Mouse (Mus musculus): ENCODE data around the gene Lmo3. TPM values are rescaled to one million over a fixed set of nuclear protein-coding genes. Genes with fewer than 3 reads are reported as not detected.
A peak's percentile ranks its signal among the peaks of the same experiment; 100 is the strongest.

Lmo3 gene
- polyA plus RNA-seq, 1 experiment from 2014 or later = 56.8 TPM

DNA sequence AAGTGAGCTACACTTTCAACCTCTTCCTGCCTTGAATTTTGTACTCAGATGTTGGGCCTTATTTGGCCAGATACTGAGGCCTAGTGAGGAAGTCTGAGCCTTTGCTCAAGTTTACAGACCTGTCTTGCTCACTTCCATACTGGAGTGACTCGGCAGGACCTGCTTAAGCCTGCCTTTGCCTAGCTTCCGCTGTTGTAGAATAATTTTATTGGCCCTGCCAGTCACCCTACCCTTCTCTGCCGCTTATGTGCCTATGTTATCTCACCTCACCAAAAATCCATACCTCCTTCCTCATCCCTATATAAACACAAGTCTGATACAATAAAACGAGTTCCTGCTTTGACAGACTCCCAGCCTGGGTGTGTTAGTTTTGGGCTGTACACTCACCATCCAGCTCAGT, 235.2 kb downstream of the Lmo3 start:
- H3K9ac ChIP-seq = no peak overlapping the region
- no peaks in the 10 kb centered on the region for H3K36me3 ChIP-seq (replicated peaks)
- no peak overlapping the region for H3K27ac ChIP-seq
- WGBS = 91% methylated on average over 4 of the region's 4 CpGs
- no peak for ATAC-seq (ENCODE audit: low FRiP score)
- H3K27me3 ChIP-seq = no peaks in the 10 kb centered on the region
- no peak overlapping the region for H3K4me3 ChIP-seq (replicated peaks)
- H3K4me2 ChIP-seq = no peak overlapping the region
- H3K4me1 ChIP-seq = no peaks in the 10 kb centered on the region
- 0 out of 2 replicates have a peak, but pooled peaks cover 7% of the 10 kb centered on the region for H3K9me3 ChIP-seq

DNA sequence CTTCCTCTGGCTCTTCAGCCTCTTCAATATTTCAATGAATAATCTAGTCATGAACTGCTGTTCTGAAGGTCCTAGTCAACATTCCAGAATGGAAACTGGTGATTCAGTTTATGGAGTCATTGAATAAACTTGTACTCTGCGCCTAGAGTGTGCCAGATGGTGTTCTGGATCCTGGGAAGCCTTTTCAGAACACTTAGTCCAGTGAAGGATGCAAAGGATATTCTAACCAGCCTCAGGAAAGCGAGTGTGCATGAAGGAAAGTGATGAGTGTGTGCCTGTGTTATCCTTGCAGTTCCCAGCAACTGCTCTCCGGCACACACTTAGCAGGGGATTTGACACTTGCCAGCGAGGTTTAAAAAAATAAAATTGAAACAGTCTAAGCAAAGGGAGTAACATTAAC, 245.9 kb downstream of the Lmo3 start:
- WGBS = 86% methylated on average over 4 of the region's 4 CpGs
- ATAC-seq (ENCODE audit: low FRiP score) = no peak
- H3K9ac ChIP-seq = no peak overlapping the region

DNA sequence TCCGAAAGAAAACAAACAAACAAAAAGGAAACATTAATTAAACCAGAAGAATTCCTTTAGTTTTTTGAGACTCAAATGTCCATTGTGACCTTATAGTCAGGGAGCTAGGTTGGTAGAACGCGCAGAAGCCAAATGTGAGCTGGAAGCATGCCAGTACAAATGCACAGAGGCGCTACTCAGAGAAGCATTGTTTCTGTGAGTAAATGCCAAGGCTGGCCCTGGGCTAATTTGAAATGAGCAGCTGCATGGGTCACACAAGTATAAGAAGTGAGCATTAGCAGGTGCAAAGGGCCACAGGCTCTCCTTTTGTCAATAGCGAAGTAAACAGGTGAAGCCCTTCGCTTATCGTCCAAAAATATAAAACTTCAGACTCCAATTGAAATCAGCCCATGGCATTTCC, 247.8 kb downstream of the Lmo3 start:
- no peaks in the 10 kb centered on the region for H3K27me3 ChIP-seq
- H3K9ac ChIP-seq = no peak overlapping the region
- WGBS = 56% methylated on average over 7 of the region's 7 CpGs
- no peak overlapping the region for H3K27ac ChIP-seq
- H3K4me1 ChIP-seq = peaks cover 3% of the 10 kb centered on the region; the same call in 1 of the 2 replicates
- no peaks in the 10 kb centered on the region for H3K9me3 ChIP-seq
- no peak overlapping the region for H3K4me3 ChIP-seq (replicated peaks)
- H3K4me2 ChIP-seq = no peak overlapping the region
- 0 out of 2 replicates have a peak, but pooled peaks have one; percentile 58 for ATAC-seq (ENCODE audit: low FRiP score)
- no peaks in the 10 kb centered on the region for H3K36me3 ChIP-seq (replicated peaks)

More for the DNA sequence above, 245.9 kb downstream of the Lmo3 start:
- Histone ChIP-seq H3K36me3 (replicated peaks) (no peaks in the 10 kb centered on the region), H3K4me2 (no peak overlapping the region), H3K4me3 (replicated peaks) (no peak overlapping the region), H3K4me1 (peaks cover 3% of the 10 kb centered on the region; the same call in 1 of the 2 replicates), H3K27ac (no peak overlapping the region), H3K27me3 (no peaks in the 10 kb centered on the region), H3K9me3 (0 out of 2 replicates have a peak, but pooled peaks cover 3% of the 10 kb centered on the region)

DNA sequence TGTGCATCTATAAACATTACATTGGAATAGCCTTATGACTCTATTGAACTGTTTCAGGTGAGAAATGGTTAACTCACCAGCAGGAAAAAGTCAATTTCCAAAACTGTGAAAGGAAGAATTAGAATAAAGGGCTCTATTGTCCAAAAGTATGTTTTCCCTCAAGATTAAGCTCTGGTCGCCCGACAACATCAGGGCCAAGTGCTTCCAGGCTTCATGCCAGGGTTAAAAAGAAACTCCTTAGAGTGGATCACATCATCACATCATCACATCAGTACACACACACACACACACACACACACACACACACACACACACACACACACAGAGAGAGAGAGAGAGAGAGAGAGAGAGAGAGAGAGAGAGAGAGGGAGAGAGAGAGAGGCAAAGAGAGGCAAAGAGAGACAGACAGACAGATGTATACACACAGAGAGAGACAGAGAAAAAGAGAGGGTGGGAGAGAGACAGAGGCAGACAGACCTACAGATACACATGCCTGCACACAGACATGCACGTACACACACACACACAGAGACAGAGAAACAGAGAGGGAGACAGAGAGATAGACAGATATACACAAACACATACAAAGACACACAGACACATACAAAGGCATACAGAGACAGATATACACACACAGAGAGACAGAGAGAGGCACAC, 255.9 kb downstream of the Lmo3 start:
- Histone ChIP-seq H3K9ac (no peak overlapping the region), H3K4me3 (replicated peaks) (no peak overlapping the region), H3K4me2 (no peak overlapping the region), H3K27me3 (no peaks in the 10 kb centered on the region), H3K36me3 (replicated peaks) (no peaks in the 10 kb centered on the region), H3K9me3 (no peaks in the 10 kb centered on the region), H3K27ac (no peak overlapping the region), H3K4me1 (no peaks in the 10 kb centered on the region)
- WGBS = 43% methylated on average over 3 of the region's 3 CpGs
- ATAC-seq (ENCODE audit: low FRiP score) = no peak

DNA sequence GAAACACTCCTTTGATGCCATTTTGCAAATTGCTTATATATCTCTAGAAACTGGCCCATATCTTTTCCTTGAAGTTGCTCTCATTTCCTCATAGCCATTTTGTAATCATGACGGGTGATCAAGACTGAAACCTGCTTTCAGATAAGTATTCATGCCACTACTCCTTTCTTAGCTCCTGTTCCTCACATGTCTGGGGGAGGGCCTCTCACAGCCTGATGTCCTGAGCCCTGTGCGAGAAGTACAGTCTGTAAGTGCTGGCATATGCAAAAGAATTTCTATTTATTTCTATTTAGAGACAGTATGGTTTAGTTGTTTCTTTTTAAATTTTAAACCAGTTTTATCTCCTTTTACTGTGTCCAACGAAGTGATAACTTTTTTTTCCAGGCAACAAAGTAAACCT, 256.6 kb downstream of the Lmo3 start:
- H3K4me1 ChIP-seq = no peaks in the 10 kb centered on the region
- WGBS = 71% methylated on average over 3 of the region's 3 CpGs
- H3K9ac ChIP-seq = no peak overlapping the region
- no peaks in the 10 kb centered on the region for H3K27me3 ChIP-seq
- H3K4me3 ChIP-seq (replicated peaks) = no peak overlapping the region
- no peak for ATAC-seq (ENCODE audit: low FRiP score)
- no peaks in the 10 kb centered on the region for H3K9me3 ChIP-seq
- H3K36me3 ChIP-seq (replicated peaks) = no peaks in the 10 kb centered on the region
- no peak overlapping the region for H3K27ac ChIP-seq
- H3K4me2 ChIP-seq = no peak overlapping the region

DNA sequence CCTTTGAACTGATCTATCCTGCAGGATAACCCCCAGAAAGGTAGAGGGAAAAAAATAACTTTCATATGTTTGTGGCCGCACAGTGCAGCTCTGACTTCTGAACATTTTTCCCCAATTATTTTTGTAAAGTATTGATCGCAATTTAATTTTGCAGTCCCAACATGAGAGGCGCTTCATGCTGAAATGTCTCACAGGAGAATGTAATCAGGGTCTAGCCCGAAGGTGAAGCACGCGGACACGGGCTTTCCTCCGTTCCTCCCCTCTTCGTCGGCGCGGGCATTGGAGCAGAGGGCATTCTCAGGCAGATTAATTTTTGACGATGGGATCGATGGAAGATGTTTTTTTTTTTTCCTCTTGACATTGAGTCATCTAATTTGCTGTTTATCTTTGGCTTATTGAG, 258.4 kb downstream of the Lmo3 start:
- no peak overlapping the region for H3K27ac ChIP-seq
- ATAC-seq (ENCODE audit: low FRiP score) = no peak
- H3K4me1 ChIP-seq = no peaks in the 10 kb centered on the region
- no peaks in the 10 kb centered on the region for H3K27me3 ChIP-seq
- no peak overlapping the region for H3K4me2 ChIP-seq
- H3K36me3 ChIP-seq (replicated peaks) = no peaks in the 10 kb centered on the region
- no peak overlapping the region for H3K4me3 ChIP-seq (replicated peaks)
- H3K9me3 ChIP-seq = no peaks in the 10 kb centered on the region
- 94% methylated on average over 14 of the region's 14 CpGs for WGBS
- H3K9ac ChIP-seq = no peak overlapping the region

DNA sequence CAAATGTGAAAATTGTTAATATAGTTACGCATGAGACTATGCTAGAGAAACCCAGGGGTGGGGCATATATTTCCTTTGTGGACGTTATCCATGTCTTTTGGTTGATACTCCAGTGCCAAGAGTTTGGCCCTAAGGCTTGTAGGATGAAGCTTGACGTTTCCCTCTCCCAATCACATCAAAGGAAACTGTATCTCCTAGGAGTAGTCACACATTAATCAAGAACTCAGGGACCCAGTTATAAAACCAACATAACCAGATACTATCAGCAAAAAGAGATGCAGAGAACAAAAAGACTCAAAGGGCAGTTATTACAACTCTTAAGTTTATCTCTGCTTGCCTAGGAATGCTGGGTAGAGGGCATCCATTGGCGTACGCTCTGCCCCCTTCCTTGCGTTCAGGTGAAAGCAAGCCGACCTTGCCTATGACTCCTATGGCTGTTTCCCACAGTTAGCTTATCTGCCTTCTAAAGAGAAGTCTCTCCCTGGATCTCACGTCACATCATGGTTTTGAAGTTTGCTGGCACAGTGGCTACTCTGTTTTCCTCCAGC, 261.5 kb downstream of the Lmo3 start:
- ATAC-seq (ENCODE audit: low FRiP score) = no peak
- Histone ChIP-seq H3K36me3 (replicated peaks) (no peaks in the 10 kb centered on the region), H3K4me1 (no peaks in the 10 kb centered on the region), H3K4me2 (no peak overlapping the region), H3K27me3 (no peaks in the 10 kb centered on the region), H3K9ac (no peak overlapping the region), H3K27ac (no peak overlapping the region), H3K9me3 (no peaks in the 10 kb centered on the region), H3K4me3 (replicated peaks) (no peak overlapping the region)
- 93% methylated on average over 8 of the region's 8 CpGs for WGBS

Other genes with a start within 250 kb of the Lmo3 start
- gene Igbp1b, start 76.6 kb upstream of the Lmo3 start, polyA plus RNA-seq (2016; fragmentation: Nextera tagmentation; extraction: Ambion mirVana) = 0.22 and 0.34 TPM in 2 replicates

Measured in forebrain, embryonic 12.5 days (tissue).